Mouse (Mus musculus): ENCODE data around the gene Clasp2.
"Not testable (repeated sequence)": the region's sequence is repeated elsewhere in the genome, so short reads cannot be mapped to it uniquely, and the experiment has no call there.

The Clasp2 gene

DNA sequence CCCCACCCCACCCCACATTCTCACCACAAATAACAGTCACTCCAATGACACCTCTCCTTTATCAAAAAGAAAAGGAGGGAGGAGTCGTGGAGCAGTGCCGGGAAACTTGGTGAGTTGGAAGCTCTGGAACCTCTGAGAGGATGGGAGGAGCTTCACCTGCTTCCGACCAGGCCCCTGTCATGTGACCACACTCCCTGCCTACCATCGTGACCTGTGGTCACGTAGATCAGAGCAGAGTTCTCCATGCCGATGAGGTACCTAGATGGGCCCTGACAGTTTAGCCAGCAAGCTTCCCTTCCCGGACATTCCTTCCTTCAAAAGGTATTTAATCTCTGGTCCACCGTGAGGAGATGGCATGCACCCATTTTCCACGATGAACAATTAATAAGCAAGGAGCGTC, 17.2 kb downstream of the Clasp2 start:
- no peak for DNase-seq

DNA sequence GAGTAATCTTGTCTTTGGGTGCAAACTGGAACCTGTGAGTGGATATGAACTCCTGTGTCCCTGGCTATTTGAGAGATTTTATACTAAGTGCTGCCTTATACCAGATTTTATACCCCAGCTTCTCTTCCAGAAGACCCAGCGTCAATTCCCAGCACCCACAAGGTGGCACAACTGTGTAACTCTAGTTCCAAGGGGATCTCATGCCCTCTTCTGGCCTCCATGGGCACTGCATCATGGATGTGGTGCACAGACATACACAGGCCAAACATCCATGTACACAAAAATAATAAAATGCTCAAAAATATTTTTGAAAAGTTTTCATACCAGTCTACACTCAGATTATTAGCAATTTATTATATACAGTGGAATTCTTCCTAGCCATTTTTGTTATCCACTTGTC, 18.4 kb downstream of the Clasp2 start:
- no peak for DNase-seq

DNA sequence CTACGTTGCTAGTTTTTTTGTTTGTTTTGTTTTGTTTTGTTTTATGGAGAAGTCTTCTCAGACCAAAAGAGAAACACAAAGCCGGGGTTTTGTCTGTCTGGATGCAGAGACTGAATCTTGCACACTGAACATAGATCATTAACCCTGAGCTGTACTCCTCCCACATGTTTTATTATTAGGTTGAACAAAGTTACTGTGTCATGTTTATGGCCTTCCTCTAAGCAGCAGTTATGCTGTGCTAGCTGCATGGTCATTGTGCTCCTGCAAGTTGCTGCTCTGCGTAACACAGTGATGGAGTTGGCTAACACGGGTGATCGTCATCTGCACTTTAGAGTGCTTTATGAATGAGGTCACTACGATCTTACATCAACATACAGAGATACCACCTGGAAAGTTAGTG, 21.1 kb downstream of the Clasp2 start:
- no peak for DNase-seq

DNA sequence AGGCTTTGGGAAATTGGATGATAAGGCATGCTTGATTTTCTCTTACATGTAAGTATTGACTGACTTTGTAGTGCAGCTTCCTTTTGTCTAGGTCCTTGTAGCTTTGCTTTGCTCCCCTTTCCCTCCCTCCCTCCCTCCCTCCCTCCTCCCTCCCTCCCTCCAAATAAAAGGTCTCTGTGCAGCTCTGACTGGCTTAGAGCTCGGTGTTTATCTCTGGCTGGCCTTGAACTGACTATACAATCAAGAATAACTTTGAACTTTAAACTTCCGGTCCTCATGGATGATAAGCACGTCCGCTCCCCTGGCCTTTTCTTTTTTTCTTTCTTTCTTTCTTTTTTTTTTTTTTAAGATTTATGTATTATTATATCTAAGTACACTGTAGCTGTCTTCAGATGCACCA, 21.9 kb downstream of the Clasp2 start:
- DNase-seq, result no peak

DNA sequence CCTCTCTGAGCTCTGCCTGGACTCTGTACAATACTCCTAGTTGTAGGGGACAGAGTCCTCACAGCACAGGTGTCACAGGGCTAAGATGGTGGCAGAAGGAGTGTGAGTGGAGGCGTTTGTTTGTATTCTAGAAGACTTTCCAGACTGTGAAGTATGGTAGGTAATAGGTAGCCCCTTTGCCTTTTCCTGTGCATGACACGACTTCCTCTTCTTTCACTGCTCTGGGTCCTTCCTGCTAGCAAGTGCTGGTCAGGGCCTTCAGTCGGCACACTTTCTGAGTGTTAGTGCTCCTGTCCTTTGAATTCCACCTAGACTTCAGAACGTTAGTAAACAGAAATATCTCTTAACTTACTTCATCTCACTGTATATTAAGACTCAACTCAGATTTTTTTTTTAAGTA, 29.4 kb downstream of the Clasp2 start:
- no peak for DNase-seq

DNA sequence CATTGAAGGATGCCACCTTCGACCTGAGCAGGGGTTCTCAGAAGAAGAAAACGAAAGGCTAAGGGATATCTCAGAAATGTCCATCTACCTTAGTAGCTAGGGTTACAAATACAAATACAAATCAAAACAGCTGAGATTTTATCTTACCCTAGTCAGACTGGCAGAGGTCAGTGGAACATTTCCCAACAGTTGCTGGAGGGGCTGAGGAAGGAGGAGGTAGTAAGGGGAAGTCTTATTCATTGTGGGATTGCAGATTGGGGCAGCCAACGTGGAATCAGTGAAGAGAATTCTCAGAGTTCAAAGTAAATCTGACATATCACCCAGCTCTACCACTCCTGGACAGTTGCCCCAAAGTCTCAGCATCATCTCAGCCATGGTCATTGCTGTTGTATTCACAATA, 39.6 kb downstream of the Clasp2 start:
- no peak for DNase-seq

DNA sequence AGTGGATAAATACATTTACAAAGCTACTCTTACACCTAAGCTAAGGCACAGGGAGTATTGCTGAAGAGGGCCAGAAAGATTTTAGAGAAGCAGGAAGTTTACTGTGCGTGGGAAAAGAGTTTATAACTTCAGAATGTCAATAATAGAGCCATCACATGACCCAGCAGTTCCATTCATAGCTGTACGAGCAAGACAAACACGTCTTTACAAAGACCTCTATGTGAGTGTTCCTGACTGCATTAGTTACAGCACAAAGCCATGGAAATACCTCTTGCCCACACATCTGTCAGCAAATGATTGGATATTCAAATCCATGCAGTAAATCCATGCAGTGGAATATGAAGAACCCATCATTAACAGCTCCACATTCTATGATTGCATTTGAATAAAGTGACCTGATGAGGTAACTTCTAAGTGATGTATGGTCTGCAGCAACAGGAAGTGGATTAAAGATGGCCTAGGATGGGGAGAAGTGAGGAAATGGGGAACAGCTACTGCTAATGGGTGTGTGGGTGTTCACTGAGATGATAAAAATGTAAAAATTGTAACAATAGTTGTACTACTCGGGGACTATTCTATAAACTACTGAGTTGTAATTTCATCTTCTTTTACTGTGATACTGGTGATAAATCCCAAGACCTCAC, 41.2 kb downstream of the Clasp2 start:
- no peak for DNase-seq

DNA sequence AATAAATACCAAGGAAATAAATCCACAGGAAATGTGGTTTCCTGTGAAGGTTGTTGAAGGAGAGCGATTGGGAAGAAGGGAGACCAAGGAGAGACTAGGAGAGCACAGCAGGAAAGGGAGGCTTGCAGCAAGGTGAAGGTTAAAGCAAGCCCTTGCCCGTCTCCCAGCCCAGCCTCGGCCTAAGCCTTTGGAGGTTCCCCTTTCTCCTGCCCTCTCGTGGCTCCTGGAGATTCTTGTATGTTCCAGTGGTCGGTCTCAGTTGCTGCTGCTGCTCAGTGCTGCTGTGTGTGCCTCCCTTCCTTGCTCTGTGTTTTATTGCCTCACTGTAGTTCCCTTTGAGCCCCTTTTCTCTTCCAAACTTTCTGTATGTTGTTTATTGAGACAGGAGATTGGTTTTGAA, 42.4 kb downstream of the Clasp2 start:
- peak; percentile 23 to 31 for DNase-seq

DNA sequence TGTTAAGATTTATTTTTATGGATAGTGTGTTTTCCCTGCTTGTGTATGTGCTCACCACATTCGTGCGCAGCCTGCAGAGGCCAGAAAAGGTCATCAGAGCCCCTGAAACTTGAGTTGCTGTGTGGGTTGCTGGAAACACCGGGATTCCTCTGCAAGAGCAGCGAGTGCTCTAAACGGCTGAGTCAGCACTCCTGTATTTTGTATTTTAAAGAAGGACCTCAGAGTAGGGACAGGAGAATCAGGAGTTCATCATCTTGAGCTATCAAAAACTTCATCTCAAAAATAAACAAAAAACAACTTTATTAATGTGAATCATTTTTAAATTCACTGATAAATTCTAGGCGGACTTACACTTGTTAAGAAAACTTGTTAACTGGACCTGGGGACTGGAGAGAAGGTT, 48.0 kb downstream of the Clasp2 start:
- not testable (repeated sequence) for DNase-seq

DNA sequence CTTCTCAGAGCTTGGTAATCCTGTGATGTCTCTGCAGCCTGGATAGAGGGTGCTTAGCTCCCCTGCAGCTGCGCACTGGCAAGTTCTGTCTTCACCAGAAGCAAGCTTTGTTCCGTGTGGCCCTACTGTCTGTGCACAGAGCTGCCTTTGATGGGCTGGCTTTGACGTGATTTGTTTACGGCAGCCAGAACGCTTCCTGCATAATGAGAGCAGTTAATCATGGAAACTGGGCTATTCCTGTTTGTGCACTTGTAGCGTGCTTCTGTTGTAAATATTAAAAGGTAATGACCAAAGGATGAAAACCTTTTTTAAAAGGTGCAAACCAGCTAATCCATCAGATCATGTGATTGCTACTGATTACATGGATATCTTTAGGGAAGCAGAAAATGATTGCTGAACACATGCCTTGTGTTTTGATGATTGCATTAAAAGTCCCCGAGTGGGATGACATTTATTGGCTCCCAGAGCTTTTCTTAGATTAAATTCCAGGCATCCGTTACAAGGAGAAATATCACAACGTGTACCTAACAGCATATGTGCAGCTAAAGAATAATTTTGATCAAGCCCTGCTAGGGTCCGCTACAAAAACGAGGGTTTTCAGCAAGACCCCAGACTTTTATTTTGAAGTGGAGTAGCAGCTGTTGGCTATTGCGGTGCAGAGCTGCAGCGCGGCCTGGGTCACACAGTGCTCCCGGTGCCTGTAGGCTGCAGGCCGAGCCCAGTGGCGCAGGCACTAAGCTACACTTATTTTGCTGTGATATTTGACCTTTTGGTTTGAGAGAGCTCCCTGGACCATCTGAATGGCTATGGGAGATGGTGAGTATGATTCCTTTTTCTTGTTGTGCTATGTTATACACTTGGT, 51.6 kb downstream of the Clasp2 start:
- DNase-seq, result peak; percentile 70 to 81

DNA sequence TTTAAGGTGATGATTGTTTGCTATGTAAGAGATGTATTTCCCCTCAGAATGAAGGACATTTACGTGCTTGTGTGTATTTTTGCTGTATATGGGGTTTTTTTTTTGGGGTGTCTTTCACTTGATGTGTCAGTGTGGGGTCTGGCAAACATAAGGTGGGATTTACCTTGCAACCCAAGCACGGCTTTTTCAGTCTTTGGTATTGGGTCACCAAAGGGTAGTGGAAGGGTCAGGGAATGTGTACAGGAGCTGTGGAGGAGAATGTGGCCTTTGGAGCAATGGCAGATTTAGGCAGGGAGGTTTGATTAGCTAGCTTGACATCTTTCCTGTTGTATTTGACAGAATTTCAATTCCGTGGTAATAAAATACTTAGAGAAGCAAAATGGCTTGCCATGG, 52.2 kb downstream of the Clasp2 start:
- DNase-seq, result no peak

DNA sequence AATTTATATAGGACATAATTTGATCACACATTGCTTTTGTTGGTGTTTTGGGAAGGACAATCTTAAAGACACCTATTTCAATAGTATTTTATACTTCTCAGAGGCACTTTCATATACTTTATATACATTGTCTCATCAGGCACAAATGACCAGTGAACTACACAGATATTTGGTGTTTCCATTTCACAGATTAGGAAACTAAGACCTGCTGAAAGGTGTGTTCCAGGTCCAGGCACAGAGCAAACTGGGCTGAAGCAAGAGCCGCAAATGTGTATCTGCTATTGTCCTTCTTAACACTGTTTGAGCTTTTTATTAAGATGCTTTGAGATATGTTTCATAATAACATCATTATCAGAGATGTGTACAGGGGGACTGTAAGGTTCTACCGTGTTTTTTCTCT, 52.7 kb downstream of the Clasp2 start:
- DNase-seq, result no peak

DNA sequence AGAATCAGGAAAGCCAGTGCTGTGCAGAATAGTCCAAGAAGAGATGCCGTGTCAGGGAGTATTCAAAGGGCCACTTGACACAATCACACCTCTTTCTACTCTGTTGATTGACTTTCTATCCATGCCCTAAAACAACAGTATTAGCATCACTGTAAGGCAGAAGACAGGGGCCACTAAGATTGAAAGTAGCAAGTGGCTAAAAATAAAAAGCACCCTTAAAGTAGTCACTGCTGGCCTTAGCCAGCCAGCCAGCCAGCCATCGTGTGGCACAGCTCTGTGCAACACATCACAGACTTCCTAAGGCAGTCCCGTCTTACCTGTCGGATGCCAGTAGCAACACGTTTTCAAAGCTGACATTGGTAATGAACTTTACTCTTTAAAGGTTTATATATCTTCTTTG, 55.9 kb downstream of the Clasp2 start:
- DNase-seq, result no peak

DNA sequence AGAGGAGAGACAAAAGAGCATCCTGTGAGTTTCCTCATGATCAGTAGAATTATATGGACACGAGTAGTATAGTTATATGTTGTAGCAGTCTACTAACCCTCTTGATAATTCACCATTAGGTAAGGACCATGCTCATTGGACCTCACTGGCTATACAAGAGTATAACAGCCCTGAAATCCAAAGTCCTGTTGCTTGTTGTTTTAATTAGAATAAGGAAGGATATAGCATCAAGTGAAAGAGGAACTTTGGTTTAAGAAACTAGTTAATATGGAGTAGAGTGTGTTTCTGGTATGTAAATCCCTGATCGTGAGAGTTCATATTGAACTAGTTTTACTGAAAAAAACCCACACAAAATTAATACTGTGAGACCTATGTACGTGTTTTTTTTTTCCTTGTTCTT, 59.4 kb downstream of the Clasp2 start:
- no peak for DNase-seq

DNA sequence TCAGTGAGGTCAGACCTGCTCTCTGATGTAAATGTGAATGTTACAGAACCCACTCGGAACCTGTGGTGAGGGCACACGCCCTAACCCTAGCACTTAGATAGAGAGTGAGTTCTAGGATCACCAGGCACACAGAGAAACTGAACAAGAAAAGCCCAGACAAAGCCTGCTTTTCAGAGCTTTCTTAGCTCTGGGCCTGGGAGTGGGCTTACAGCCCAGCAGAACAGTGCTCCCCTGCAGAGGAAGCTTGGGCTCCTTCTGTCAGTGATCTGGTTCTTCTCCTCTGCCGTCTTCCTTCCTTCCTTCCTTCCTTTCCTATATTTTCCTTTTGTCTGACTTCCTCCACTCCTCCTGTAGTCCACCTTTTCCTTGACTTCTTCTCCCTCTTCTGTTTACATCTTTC, 61.5 kb downstream of the Clasp2 start:
- DNase-seq, result no peak

DNA sequence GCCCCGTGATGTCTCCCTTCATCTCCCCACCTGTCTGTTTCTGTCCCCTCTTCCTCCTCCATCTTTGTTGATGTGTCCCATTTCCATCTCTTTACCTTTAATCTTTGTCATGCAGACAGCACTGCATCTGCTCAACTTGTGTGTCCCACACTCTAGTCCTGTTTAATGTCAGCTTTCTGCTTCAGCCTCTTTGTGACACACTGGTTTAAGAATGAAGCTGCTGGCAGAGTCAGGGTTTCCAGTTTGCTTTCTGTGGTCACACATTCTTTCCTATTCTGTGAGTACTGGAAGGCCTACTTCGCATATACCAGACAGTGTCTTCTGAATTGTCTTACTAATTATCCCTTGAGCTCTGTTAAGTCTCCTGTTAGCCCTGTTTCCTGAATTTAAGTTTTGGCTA, 62.5 kb downstream of the Clasp2 start:
- DNase-seq, result no peak

DNA sequence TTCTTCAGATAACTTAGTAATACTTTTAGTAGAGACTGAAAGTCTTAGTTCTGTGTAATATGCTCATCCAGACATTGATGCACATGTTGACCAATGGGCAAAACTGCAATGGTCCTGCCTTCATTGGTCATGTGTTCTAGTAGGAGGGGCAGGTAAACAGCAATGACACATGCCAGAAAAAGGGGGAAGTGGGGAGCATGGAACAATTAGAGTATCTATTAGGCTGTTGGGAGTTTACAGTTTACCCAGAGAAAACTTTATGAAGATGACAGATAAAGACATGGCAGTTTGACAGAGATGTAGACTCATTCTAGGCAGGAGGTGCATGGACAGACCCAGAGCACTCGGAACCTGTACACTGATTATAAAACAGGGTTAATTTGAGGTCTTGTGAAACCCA, 64.1 kb downstream of the Clasp2 start:
- no peak for DNase-seq

DNA sequence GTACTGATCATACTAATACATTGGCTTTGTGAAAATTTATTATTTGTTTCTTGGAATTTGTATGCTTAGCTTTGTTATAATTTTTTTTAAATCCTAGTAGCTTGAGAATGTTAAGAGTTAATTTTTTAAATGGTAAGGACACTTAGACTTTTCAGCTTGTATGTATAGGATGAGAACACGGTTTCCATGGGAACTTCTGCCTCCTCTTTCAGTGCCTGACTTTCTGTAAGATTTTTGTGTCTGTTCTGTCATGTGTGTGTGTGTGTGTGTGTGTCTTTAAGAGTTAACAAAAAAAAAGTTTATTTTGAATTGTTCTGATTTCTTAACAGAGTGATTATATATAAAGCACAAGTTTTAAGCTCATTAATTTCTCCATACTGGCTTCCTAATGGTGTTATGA, 70.1 kb downstream of the Clasp2 start:
- no peak for DNase-seq

DNA sequence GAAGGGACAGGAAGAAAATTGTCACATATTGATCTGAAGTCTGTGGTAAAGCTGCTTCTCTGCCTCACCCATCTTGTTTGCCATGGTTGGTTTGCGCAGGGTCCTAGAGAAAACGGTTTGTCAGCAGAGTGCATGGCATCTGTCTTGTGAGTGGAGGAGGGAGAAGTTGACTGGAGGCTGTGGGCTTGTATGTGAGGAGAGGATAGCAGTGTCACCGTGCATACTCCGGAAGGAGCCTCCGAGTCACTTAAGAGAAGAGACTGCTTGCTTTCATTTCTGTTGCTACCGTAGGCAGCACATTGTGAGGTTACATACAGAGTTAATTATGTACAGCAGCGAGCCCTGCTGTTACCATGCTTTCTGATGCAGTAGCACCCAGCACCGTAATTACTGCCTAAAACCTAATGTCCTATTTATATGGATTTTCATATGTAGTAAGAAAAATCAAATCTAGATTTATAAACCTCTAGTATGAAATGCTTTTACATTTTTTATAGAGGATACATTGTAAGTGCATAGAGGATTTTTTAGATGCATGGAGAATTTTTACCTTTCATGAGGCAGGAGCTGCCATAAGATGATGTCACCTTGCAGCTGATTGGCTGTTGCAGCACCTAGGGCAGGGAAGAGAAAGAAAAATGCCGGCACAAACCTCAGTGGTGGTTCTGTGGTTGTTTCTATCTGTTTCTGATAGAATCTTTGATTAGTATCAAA, 70.8 kb downstream of the Clasp2 start:
- DNase-seq, result peak; percentile 19 to 29

DNA sequence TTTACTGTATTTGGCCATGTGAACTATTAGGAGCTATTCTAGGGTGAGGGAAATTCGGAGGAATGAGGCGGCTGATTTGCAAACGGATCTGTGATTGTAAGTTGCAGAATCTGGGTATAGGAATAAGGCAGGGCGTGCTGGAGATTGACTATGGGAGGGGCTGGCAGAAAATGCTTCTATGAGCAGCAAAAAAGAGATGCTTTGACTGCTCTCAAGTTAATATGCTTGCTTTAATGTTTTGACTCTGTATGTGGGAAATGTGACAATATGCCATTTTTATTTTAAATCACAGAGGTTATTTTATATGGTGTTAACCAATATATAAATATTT, 71.4 kb downstream of the Clasp2 start:
- no peak for DNase-seq

DNA sequence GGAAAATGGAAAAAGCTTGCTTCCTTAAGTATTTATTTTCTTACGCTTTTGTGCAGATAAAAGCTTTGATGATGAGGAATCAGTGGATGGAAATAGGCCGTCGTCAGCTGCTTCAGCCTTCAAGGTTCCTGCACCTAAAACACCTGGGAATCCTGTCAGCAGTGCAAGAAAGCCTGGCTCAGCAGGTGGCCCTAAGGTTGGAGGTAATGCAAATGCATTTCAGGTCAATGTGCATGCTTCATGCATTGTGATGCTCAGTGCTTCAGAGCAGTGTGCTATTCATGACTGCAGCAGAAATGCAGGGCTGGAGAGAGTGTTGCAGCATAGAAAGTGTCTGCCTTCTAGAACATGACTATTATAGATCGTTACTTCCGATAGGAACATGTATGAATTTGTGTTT, 71.8 kb downstream of the Clasp2 start:
- no peak for DNase-seq

DNA sequence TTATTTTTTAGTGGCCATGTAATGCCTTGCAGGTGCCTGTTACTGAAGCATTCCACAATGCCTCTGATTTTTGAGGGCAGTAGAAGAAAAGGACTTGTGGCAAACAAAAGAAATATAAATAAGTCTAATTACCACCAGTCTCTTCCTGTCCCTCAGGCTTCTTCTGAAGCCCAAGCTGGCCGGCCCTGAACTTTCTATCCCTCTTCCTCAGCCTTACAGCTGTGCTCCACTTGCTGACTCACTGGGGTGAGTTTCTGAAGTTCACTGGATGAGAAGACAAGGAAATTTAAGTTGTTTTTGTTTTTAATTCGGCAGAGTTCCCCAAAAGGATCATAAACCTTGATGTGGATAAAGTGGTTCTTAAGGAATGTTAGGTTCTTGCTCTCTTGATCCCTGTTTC, 74.6 kb downstream of the Clasp2 start:
- DNase-seq, result no peak

DNA sequence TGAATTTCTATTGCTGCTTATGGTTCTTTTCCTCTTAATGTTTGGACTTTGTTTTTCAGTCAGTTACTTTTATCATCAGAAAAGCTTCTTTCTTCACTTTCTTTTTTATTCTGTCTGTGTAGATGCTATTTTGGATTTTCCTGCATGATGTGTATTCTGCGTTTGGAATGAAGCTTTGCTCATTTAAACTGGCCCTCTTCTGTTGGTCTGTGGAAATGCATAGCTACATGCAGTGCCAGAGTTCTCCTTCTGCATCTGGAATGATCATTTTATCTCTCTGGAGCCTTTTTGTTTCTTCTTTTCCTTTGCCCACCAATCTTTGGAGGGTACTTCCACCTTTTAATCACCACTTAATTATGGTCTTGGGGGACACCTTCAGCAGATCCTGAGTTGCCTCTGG, 80.9 kb downstream of the Clasp2 start:
- DNase-seq, result no peak

DNA sequence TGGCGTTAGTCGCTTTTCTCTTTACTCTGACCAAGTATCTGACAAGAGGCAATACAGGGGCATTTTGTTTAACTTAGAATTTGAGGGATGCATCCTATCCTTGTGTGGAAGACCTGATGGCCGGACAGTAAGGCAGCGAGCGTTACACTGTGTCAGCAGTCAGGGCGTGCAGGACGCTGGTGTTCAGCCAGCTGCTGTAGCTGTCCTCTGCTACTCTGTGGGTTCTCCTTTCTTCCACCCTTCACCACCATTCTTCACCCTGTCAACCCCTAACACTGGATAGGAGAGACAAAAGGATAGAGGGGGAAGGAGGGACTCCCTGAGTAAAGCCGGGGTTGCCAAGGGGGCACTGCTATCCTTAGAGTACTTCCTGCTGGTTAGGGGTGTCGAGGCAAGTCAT, 87.4 kb downstream of the Clasp2 start:
- no peak for DNase-seq
